Comparison of ENCODE assay signal across 8 mouse cellular contexts in genomic region chr10:80577195-80578130, GRCm38 (mm10). TPM values are rescaled to one million over a fixed set of nuclear protein-coding genes. Genes with fewer than 3 reads are reported as not detected.
DNase-seq lines count a peak whose midpoint lies in the region; ATAC-seq and TF ChIP-seq lines count a peak whose summit lies in the region.

TSS of gene Klf16 (minus strand) at chr10:80577321.

- peak within 1 kb of the TSS; percentile 80 for H3K9ac ChIP-seq in heart, embryonic 15.5 days
- peak within 1 kb of the TSS; percentile 87 for H3K9ac ChIP-seq in liver, embryonic 14.5 days (replicated peaks)
- peak within 1 kb of the TSS; percentile 74 for H3K9ac ChIP-seq in neural tube, embryonic 11.5 days (ENCODE audit: low read length)
- peak within 1 kb of the TSS; percentile 75 for H3K9ac ChIP-seq in stomach, postnatal 0 days (ENCODE audit: low read length)

- peak within 1 kb of the TSS; percentile 91 for H3K27ac ChIP-seq in forebrain, embryonic 10.5 days
- H3K27ac ChIP-seq in heart, embryonic 15.5 days = peak within 1 kb of the TSS; percentile 94
- H3K27ac ChIP-seq in liver, embryonic 14.5 days = peak within 1 kb of the TSS; percentile 99
- H3K27ac ChIP-seq in neural tube, embryonic 11.5 days (ENCODE audit: low read depth, low read length) = peak within 1 kb of the TSS; percentile 21
- H3K27ac ChIP-seq in stomach, postnatal 0 days (replicated peaks) = peak within 1 kb of the TSS; percentile 88

- no peaks in the 10 kb centered on the region for H3K9me3 ChIP-seq in forebrain, embryonic 10.5 days
- H3K9me3 ChIP-seq in heart, embryonic 15.5 days (replicated peaks) = no peaks in the 10 kb centered on the region
- H3K9me3 ChIP-seq in liver, embryonic 14.5 days (ENCODE audit: control insufficient read depth, low read length) = no peaks in the 10 kb centered on the region
- no peaks in the 10 kb centered on the region for H3K9me3 ChIP-seq in neural tube, embryonic 11.5 days (ENCODE audit: control insufficient read depth, low read length)
- no peaks in the 10 kb centered on the region for H3K9me3 ChIP-seq in stomach, postnatal 0 days (ENCODE audit: control insufficient read depth, low read length)

- no peak for TF ChIP-seq EP300 in liver, embryonic 14.5 days (IDR thresholded peaks at IDR 0.05; ENCODE audit: low read depth)
- no peak for TF ChIP-seq EP300 in stomach, postnatal 0 days (optimal IDR thresholded peaks at IDR 0.05)

- peaks cover 4% of the 10 kb centered on the region for H3K36me3 ChIP-seq in forebrain, embryonic 10.5 days (replicated peaks)
- H3K36me3 ChIP-seq in heart, embryonic 15.5 days = 0 out of 2 replicates have a peak, but pooled peaks cover 5% of the 10 kb centered on the region
- peaks cover 4% of the 10 kb centered on the region; the same call in 1 of the 2 replicates for H3K36me3 ChIP-seq in liver, embryonic 14.5 days (replicated peaks; ENCODE audit: control insufficient read depth, insufficient read depth, low read depth)
- no peaks in the 10 kb centered on the region for H3K36me3 ChIP-seq in neural tube, embryonic 11.5 days (ENCODE audit: control insufficient read depth, insufficient read depth, low read length)
- no peaks in the 10 kb centered on the region for H3K36me3 ChIP-seq in stomach, postnatal 0 days (ENCODE audit: control insufficient read depth, insufficient read depth, low read length)

- peak within 1 kb of the TSS; percentile 85 for H3K4me3 ChIP-seq in forebrain, embryonic 10.5 days
- H3K4me3 ChIP-seq in heart, embryonic 15.5 days = peak within 1 kb of the TSS; percentile 89
- H3K4me3 ChIP-seq in liver, embryonic 14.5 days (ENCODE audit: insufficient read depth in 1 of 2, low read depth in 2 of 2, low read length in 2 of 2) = peak within 1 kb of the TSS; percentile 69 to 95
- H3K4me3 ChIP-seq in neural tube, embryonic 11.5 days (ENCODE audit: low read depth, low read length) = peak within 1 kb of the TSS; percentile 78
- H3K4me3 ChIP-seq in stomach, postnatal 0 days (ENCODE audit: low read depth, low read length) = peak within 1 kb of the TSS; percentile 75

- peak; percentile 76 for ATAC-seq in CD4-positive, CD25-positive, alpha-beta regulatory T cell, adult 4 months
- peak; percentile 85 for ATAC-seq in heart, embryonic 15.5 days (replicated peaks; ENCODE audit: insufficient number of reproducible peaks, insufficient read depth, low FRiP score, low read depth)
- peak; percentile 77 for ATAC-seq in liver, embryonic 14.5 days (ENCODE audit: insufficient read depth)
- peak; percentile 82 for ATAC-seq in neural tube, embryonic 11.5 days (ENCODE audit: insufficient read depth, low FRiP score, low TSS enrichment)
- ATAC-seq in stomach, postnatal 0 days (ENCODE audit: low FRiP score, low TSS enrichment) = peak; percentile 89

- peak within 1 kb of the TSS; percentile 91 for H3K4me2 ChIP-seq in heart, embryonic 15.5 days
- peak within 1 kb of the TSS; percentile 77 for H3K4me2 ChIP-seq in liver, embryonic 14.5 days (ENCODE audit: low read depth)
- H3K4me2 ChIP-seq in neural tube, embryonic 11.5 days (ENCODE audit: low read depth) = peak within 1 kb of the TSS; percentile 98
- H3K4me2 ChIP-seq in stomach, postnatal 0 days (replicated peaks; ENCODE audit: low read depth) = peak within 1 kb of the TSS; percentile 92

- WGBS in forebrain, embryonic 10.5 days = under 1% methylated on average over 95 of the region's 97 CpGs
- WGBS in heart, embryonic 15.5 days = under 1% methylated on average over 86 of the region's 97 CpGs
- 1% methylated on average over 78 of the region's 97 CpGs for WGBS in liver, embryonic 14.5 days (ENCODE audit: insufficient replicate concordance)
- under 1% methylated on average over 63 of the region's 97 CpGs for WGBS in neural tube, embryonic 11.5 days
- 1% methylated on average over 55 of the region's 97 CpGs for WGBS in stomach, postnatal 0 days

- H3K27me3 ChIP-seq in forebrain, embryonic 10.5 days (ENCODE audit: poor library complexity, severe bottlenecking) = no peaks in the 10 kb centered on the region
- no peaks in the 10 kb centered on the region for H3K27me3 ChIP-seq in heart, embryonic 15.5 days
- H3K27me3 ChIP-seq in liver, embryonic 14.5 days (ENCODE audit: control insufficient read depth, insufficient read depth, low read length) = no peaks in the 10 kb centered on the region
- no peaks in the 10 kb centered on the region for H3K27me3 ChIP-seq in neural tube, embryonic 11.5 days (ENCODE audit: control insufficient read depth, insufficient read depth, low read length)
- no peaks in the 10 kb centered on the region for H3K27me3 ChIP-seq in stomach, postnatal 0 days (ENCODE audit: control insufficient read depth, insufficient read depth, low read length)

- peak; percentile 96 for DNase-seq in c-Kit-negative CD71-positive TER-119-positive erythroid progenitor cells, embryonic 14.5 days (ENCODE audit: low read depth, low spot score)
- DNase-seq in forebrain, embryonic 10.5 days (ENCODE audit: extremely low spot score, low spot score) = peak; percentile 96
- DNase-seq in kidney, postnatal 25 days = peak; percentile 98
- peak; percentile 93 to 95 (median 93) for DNase-seq in liver, embryonic 14.5 days (ENCODE audit: low read depth in 3 of 3, low spot score in 3 of 3)
- DNase-seq in neural tube, embryonic 11.5 days (ENCODE audit: low spot score) = peak; percentile 95
- DNase-seq in stomach, postnatal 0 days (ENCODE audit: low spot score) = peak; percentile 99

- H3K4me1 ChIP-seq in forebrain, embryonic 10.5 days = peaks cover 70% of the 10 kb centered on the region
- peaks cover 53% of the 10 kb centered on the region for H3K4me1 ChIP-seq in heart, embryonic 15.5 days (replicated peaks)
- peaks cover 39 to 50% of the 10 kb centered on the region in 2 experiments for H3K4me1 ChIP-seq in liver, embryonic 14.5 days (replicated peaks; ENCODE audit: control insufficient read depth in 2 of 2, insufficient read depth in 2 of 2, low read length in 1 of 2)
- H3K4me1 ChIP-seq in neural tube, embryonic 11.5 days (ENCODE audit: control insufficient read depth, insufficient read depth, low read length) = peaks cover 11% of the 10 kb centered on the region
- peaks cover 7% of the 10 kb centered on the region for H3K4me1 ChIP-seq in stomach, postnatal 0 days (replicated peaks; ENCODE audit: control insufficient read depth, insufficient read depth)

- no peak for TF ChIP-seq CTCF in liver, embryonic 14.5 days (IDR thresholded peaks at IDR 0.05; ENCODE audit: low read depth)
- no peak; the same call in 1 of the 2 replicates for TF ChIP-seq CTCF in stomach, postnatal 0 days (IDR thresholded peaks at IDR 0.05; ENCODE audit: low read depth)

RNA-seq across cellular contexts. Expression of gene Klf16, which starts in this region (rescaled TPM):
- 1 to 10 TPM; 7.2 to 10.0 TPM for polyA plus RNA-seq in CD4-positive, CD25-positive, alpha-beta regulatory T cell, adult 4 months (2017; shearing (Covaris generic))
- 7.4 and 7.5 TPM in 2 replicates for polyA plus RNA-seq in forebrain, embryonic 10.5 days (2016; fragmentation: Nextera tagmentation; extraction: Ambion mirVana)
- polyA plus RNA-seq in heart, embryonic 15.5 days (2015; fragmentation: Nextera tagmentation; extraction: Ambion mirVana) = 4.7 and 6.4 TPM in 2 replicates
- polyA plus RNA-seq in liver, embryonic 14.5 days (2012; rRNA removed) = 12.5 and 13.8 TPM in 2 replicates
- polyA plus RNA-seq in liver, embryonic 14.5 days (2014; fragmentation: Nextera tagmentation; extraction: Ambion mirVana) = 10.6 and 12.3 TPM in 2 replicates
- polyA plus RNA-seq in neural tube, embryonic 11.5 days (2014; fragmentation: Nextera tagmentation; extraction: Ambion mirVana) = 4.5 and 5.5 TPM in 2 replicates
- 8.3 and 8.4 TPM in 2 replicates for polyA plus RNA-seq in stomach, postnatal 0 days (2015; fragmentation: Nextera tagmentation; extraction: Ambion mirVana)

Comparison
In these comparisons a context has a peak if more than half of its experiments do, and no peak if none do; other contexts are left out.
1. Peak in every context shown above with its lines: DNase-seq, ATAC-seq, H3K4me3 ChIP-seq and H3K27ac ChIP-seq.
2. H3K27ac ChIP-seq: peak in every context shown above with its lines; median percentile 99 in liver, embryonic 14.5 days; 94 in heart, embryonic 15.5 days; 91 in forebrain, embryonic 10.5 days; 88 in stomach, postnatal 0 days; 21 in neural tube, embryonic 11.5 days.